Mouse (Mus musculus) lung, embryonic 16.5 days (tissue): ENCODE measurements around the gene Chka. TPM values are rescaled to one million over a fixed set of nuclear protein-coding genes. Genes with fewer than 3 reads are reported as not detected.

Experiments
- ATAC-seq: fragments of 200-750 bp; cut with Nextera tagmentation; 2 replicates; pipeline ENCODE4 v1.8.0; 2017; ENCODE audit warnings: low read depth, mild to moderate bottlenecking, moderate library complexity
- H3K27ac ChIP-seq: fragments of 300-500 bp; sonication (generic); 2 replicates; pipeline ENCODE4 v1.5.1; 2014; ENCODE audit warnings: mild to moderate bottlenecking, control low read depth, low read length
- H3K27me3 ChIP-seq: fragments of 300-500 bp; sonication (generic); 2 replicates; pipeline ENCODE4 v1.6.1; 2014; ENCODE audit warnings: low read depth, low read length, mixed read lengths; ENCODE audit not compliant: control insufficient read depth, insufficient read depth
- H3K36me3 ChIP-seq: fragments of 300-500 bp; sonication (generic); 2 replicates; pipeline ENCODE4 v1.6.1; 2014; ENCODE audit warnings: low read length; ENCODE audit not compliant: control insufficient read depth, insufficient read depth
- H3K4me1 ChIP-seq: fragments of 300-500 bp; sonication (generic); replicated peaks from 2 replicates; pipeline ENCODE4 v1.6.1; 2014; ENCODE audit warnings: low read length, mixed read lengths; ENCODE audit not compliant: control insufficient read depth, insufficient read depth
- H3K4me2 ChIP-seq: fragments of 300-500 bp; sonication (generic); 2 replicates; pipeline ENCODE4 v1.6.1; 2014; ENCODE audit warnings: low read depth, low read length, control low read depth
- H3K4me3 ChIP-seq: fragments of 300-500 bp; sonication (generic); 2 replicates; pipeline ENCODE4 v1.5.1; 2014; ENCODE audit warnings: mild to moderate bottlenecking, low read length, control low read depth
- H3K9ac ChIP-seq: fragments of 300-500 bp; sonication (generic); 2 replicates; pipeline ENCODE4 v1.6.1; 2014; ENCODE audit warnings: low read length, control low read depth
- H3K9me3 ChIP-seq: fragments of 300-500 bp; sonication (generic); 2 replicates; pipeline ENCODE4 v1.6.1; 2016; ENCODE audit warnings: low read length; ENCODE audit not compliant: control insufficient read depth
- WGBS: fragments of 180-500 bp; shearing (Covaris S2); extraction: QIAGEN DNeasy Blood & Tissue Kit; methylation state at CpG from one replicate; pipeline ENCODE4 v1.1.7; 2014; 5-methylcytosine and 5-hydroxymethylcytosine counted together
- polyA plus RNA-seq: library from polyadenylated mRNA; unstranded; fragments of >200 nt; fragmentation: Nextera tagmentation; extraction: Ambion mirVana; gene quantifications from 2 replicates; pipeline ENCODE4 v1.2.1, GENCODE M21; 2015

Chka gene
- polyA plus RNA-seq, 1 experiment from 2014 or later: 56.8 TPM

DNA sequence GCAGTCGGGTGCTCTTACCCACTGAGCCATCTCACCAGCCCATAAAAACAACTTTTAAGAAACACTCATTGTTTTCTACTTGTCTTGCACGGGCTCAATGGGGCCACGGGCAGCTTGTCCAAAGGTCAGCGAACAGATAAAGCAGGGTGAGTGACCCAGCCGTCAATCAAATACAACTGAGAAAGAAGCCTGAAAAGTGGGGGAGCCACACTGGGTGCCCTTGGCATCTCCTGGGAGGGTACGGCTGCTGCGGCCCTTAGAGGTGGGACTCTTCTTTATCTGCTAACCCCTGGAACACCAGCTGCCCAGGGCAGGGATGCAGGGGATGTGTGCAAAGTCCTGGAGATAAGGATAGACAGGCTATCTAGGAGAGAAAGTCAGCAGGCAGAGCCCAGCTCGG lies 19.9 kb upstream of the Chka start:
- no peaks in the 10 kb centered on the region for H3K9me3 ChIP-seq
- H3K4me2 ChIP-seq: no peak overlapping the region
- H3K27me3 ChIP-seq: no peaks in the 10 kb centered on the region
- no peak overlapping the region for H3K27ac ChIP-seq
- peaks cover 14% of the 10 kb centered on the region for H3K4me1 ChIP-seq
- no peak for ATAC-seq
- 55% methylated on average over 8 of the region's 8 CpGs for WGBS
- H3K9ac ChIP-seq: no peak overlapping the region
- H3K36me3 ChIP-seq: no peaks in the 10 kb centered on the region
- no peak overlapping the region for H3K4me3 ChIP-seq

GRCm38 (mm10) chr19:3832851-3833353 lies 18.7 kb upstream of the Chka start:
- H3K4me1 ChIP-seq: peaks cover 14% of the 10 kb centered on the region
- 39% methylated on average over 4 of the region's 4 CpGs for WGBS
- H3K9me3 ChIP-seq: no peaks in the 10 kb centered on the region
- no peaks in the 10 kb centered on the region for H3K36me3 ChIP-seq
- H3K27ac ChIP-seq: peak overlapping the region; percentile 88
- no peak overlapping the region for H3K4me3 ChIP-seq
- H3K27me3 ChIP-seq: no peaks in the 10 kb centered on the region
- no peak overlapping the region for H3K4me2 ChIP-seq
- no peak overlapping the region for H3K9ac ChIP-seq
- peak; percentile 95 for ATAC-seq

- Histone ChIP-seq H3K27me3 (no peaks in the 10 kb centered on the region), H3K27ac (peak overlapping the region; percentile 88), H3K4me1 (peaks cover 14% of the 10 kb centered on the region), H3K4me2 (no peak overlapping the region), H3K36me3 (no peaks in the 10 kb centered on the region), H3K4me3 (no peak overlapping the region), H3K9ac (peak overlapping the region; percentile 37; the same call in 1 of the 2 replicates), H3K9me3 (no peaks in the 10 kb centered on the region)
- WGBS: 78% methylated on average over 7 of the region's 7 CpGs
- no peak for ATAC-seq
Measured at GRCm38 (mm10) chr19:3834301-3834700, 17.3 kb upstream of the Chka start.

DNA sequence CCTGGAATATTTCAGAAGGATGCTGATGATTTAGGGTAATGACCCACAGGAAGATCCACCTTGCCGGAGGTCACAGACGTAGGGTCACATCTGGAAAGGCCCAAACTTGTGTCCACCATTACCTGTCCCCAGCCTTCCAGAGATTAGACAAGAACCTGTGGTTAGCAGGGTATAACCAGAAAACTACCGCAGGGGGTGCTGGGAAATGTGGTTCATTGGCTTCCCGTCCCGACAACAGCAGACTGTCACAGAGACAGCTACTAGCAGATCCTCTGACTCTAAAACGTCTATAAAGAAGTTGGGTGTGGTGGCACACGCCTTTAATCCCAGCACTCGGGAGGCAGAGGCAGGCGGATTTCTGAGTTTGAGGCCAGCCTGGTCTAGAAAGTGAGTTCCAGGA lies 14.8 kb upstream of the Chka start:
- no peak for ATAC-seq
- peaks cover 21% of the 10 kb centered on the region for H3K4me1 ChIP-seq
- H3K9ac ChIP-seq: no peak overlapping the region
- H3K4me3 ChIP-seq: no peak overlapping the region
- no peaks in the 10 kb centered on the region for H3K9me3 ChIP-seq
- 86% methylated on average over 9 of the region's 9 CpGs for WGBS
- H3K27me3 ChIP-seq: no peaks in the 10 kb centered on the region
- no peak overlapping the region for H3K27ac ChIP-seq
- no peaks in the 10 kb centered on the region for H3K36me3 ChIP-seq
- no peak overlapping the region for H3K4me2 ChIP-seq

GRCm38 (mm10) chr19:3838931-3839330 lies 12.6 kb upstream of the Chka start:
- 77% methylated on average over 3 of the region's 3 CpGs for WGBS
- ATAC-seq: no peak
- Histone ChIP-seq H3K27me3 (no peaks in the 10 kb centered on the region), H3K36me3 (no peaks in the 10 kb centered on the region), H3K4me1 (peaks cover 19% of the 10 kb centered on the region), H3K9me3 (no peaks in the 10 kb centered on the region), H3K4me3 (no peak overlapping the region), H3K4me2 (no peak overlapping the region), H3K9ac (no peak overlapping the region), H3K27ac (peak overlapping the region; percentile 96; the same call in 1 of the 2 replicates)

GRCm38 (mm10) chr19:3839686-3840085 lies 11.9 kb upstream of the Chka start:
- Histone ChIP-seq H3K4me2 (no peak overlapping the region), H3K4me3 (no peak overlapping the region), H3K9me3 (no peaks in the 10 kb centered on the region), H3K27ac (peak overlapping the region; percentile 96), H3K4me1 (peaks cover 16% of the 10 kb centered on the region), H3K27me3 (no peaks in the 10 kb centered on the region), H3K36me3 (no peaks in the 10 kb centered on the region), H3K9ac (no peak overlapping the region)
- WGBS: 28% methylated on average over 2 of the region's 2 CpGs
- no peak for ATAC-seq

DNA sequence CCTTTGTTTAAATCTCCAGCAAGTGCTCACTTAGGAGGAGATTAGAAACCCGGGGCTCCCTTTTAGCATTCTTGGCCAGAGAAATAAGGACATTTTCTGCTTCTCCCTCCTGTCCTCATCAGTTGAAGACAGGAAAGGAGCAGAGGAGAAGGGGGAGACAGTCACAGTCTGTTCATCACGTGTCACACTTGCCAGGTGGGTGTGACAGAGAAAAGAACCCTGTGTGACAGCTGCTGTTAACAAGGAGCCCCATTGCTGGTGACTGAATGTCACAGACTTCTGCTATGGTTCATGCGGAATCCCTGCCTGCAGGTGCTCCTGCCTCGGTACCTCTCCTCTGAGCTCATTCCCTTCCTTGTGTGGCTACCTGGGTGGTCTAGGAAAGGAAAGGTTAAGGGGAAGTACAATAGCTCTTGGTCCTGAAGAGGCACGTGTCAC lies 11.3 kb upstream of the Chka start:
- H3K4me3 ChIP-seq: no peak overlapping the region
- peaks cover 16% of the 10 kb centered on the region for H3K4me1 ChIP-seq
- ATAC-seq: peak; percentile 45
- peak overlapping the region; percentile 96 for H3K27ac ChIP-seq
- H3K9me3 ChIP-seq: no peaks in the 10 kb centered on the region
- no peak overlapping the region for H3K4me2 ChIP-seq
- 27% methylated on average over 5 of the region's 5 CpGs for WGBS
- no peak overlapping the region; the same call in 1 of the 2 replicates for H3K9ac ChIP-seq
- no peaks in the 10 kb centered on the region for H3K27me3 ChIP-seq
- H3K36me3 ChIP-seq: no peaks in the 10 kb centered on the region

- ATAC-seq: no peak
- Histone ChIP-seq H3K27me3 (no peaks in the 10 kb centered on the region), H3K4me2 (no peak overlapping the region), H3K36me3 (no peaks in the 10 kb centered on the region), H3K9me3 (no peaks in the 10 kb centered on the region), H3K4me1 (peaks cover 16% of the 10 kb centered on the region), H3K27ac (peak overlapping the region; percentile 96), H3K4me3 (no peak overlapping the region), H3K9ac (no peak overlapping the region)
- 48% methylated on average over 5 of the region's 5 CpGs for WGBS
Measured at GRCm38 (mm10) chr19:3840685-3841084, 10.9 kb upstream of the Chka start.

- H3K4me2 ChIP-seq: peak overlapping the region; percentile 35; the same call in 1 of the 2 replicates
- peak overlapping the region; percentile 93 for H3K27ac ChIP-seq
- H3K9me3 ChIP-seq: no peaks in the 10 kb centered on the region
- peak; percentile 88 for ATAC-seq
- no peaks in the 10 kb centered on the region for H3K27me3 ChIP-seq
- H3K9ac ChIP-seq: no peak overlapping the region
- 35% methylated on average over 12 of the region's 12 CpGs for WGBS
- H3K4me3 ChIP-seq: no peak overlapping the region
- H3K36me3 ChIP-seq: no peaks in the 10 kb centered on the region
- H3K4me1 ChIP-seq: peaks cover 20% of the 10 kb centered on the region
Measured at GRCm38 (mm10) chr19:3842359-3843148, 9.0 kb upstream of the Chka start.
